Mouse (Mus musculus) splenic B cell, adult 2 months (primary cell): ENCODE results near the gene Vps35l.
A peak's percentile ranks its signal among the peaks of the same experiment; 100 is the strongest.

Source experiments
- DNase-seq: peaks from one replicate; pipeline ENCODE4 v3.0.0-alpha.2; 2011; ENCODE audit warnings: low read depth, low spot score
- H3K27me3 ChIP-seq: 2 replicates; pipeline ENCODE4 v1.6.1; 2012; ENCODE audit warnings: mild to moderate bottlenecking, low read length, moderate library complexity, mixed read lengths; ENCODE audit not compliant: control insufficient read depth, poor library complexity, insufficient read depth, severe bottlenecking
- H3K36me3 ChIP-seq: 2 replicates; pipeline ENCODE4 v1.6.1; 2012; ENCODE audit warnings: mild to moderate bottlenecking, low read length, moderate library complexity, mixed read lengths; ENCODE audit not compliant: control insufficient read depth, poor library complexity, insufficient read depth, severe bottlenecking

Vps35l gene

GRCm38 (mm10) chr7:118777598-118778394 is 37.8 kb downstream of the Vps35l start:
- Histone ChIP-seq H3K36me3 (no peaks in the 10 kb centered on the region; the same call in 1 of the 2 replicates), H3K27me3 (no peaks in the 10 kb centered on the region)
- DNase-seq = no peak

DNA sequence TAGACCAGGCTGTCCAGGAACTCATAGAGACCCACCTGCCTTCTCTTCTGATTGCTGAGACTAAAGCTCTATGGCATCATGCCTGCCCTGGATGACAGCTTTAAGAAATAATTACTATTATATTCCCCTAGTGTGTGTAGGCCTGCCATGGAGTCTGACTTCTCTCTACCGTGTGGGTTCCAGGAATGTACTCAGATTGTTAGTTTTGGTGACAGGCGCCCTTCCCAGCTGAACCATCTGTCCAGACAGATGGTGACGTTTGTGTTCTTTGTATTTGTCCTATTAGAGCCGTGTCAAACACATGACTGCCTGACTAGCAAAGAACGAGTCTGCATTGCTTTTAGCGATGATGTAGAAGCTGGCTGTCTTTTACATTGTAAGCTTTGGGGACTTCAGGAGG is 38.5 kb downstream of the Vps35l start:
- no peak for DNase-seq
- H3K27me3 ChIP-seq = no peaks in the 10 kb centered on the region
- H3K36me3 ChIP-seq = no peaks in the 10 kb centered on the region; the same call in 1 of the 2 replicates

- Histone ChIP-seq H3K36me3 (no peaks in the 10 kb centered on the region; the same call in 1 of the 2 replicates), H3K27me3 (no peaks in the 10 kb centered on the region)
- DNase-seq = no peak
These were observed 43.4 kb downstream of the Vps35l start for GRCm38 (mm10) chr7:118783305-118784001.

DNA sequence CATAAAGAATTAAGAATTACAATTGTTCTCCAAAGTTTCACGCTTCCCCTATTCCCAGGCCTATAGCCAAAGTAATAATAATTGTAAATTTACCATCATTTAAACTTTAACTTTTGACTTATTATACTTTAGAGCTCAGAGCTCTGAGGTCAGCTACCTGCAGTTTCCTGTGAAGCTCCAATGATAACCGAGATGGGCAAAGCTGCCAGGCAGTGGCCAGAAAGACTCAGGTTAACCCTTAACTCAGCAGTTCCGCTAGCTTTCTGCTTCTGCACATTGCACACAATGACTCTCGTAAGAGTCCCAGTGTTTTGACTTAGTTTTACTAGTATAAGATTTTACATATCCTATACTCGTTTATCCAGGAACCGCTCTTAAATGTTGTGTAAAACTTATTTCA is 46.1 kb downstream of the Vps35l start:
- DNase-seq = no peak
- H3K36me3 ChIP-seq = no peaks in the 10 kb centered on the region; the same call in 1 of the 2 replicates
- H3K27me3 ChIP-seq = no peaks in the 10 kb centered on the region

DNA sequence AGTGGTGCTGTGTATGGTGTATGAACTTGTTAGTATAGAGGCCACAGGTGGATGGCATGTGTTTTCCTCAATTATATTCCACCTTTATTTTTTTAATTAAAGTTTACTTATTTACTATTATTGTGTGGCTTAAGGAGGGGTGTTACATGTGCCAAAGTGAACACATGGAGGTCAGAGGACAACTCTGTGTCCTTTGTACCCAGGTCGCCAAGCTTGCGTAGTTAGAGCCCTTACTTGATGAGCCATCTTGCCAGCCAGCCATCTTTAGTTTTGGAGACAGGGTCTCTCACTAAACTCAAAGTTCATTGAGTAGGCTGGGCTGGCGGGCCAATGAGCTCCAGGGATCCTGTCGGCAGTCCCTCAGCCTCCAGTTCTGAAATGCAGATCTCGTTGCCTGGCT is 47.3 kb downstream of the Vps35l start:
- DNase-seq = no peak
- no peaks in the 10 kb centered on the region; the same call in 1 of the 2 replicates for H3K36me3 ChIP-seq
- no peaks in the 10 kb centered on the region for H3K27me3 ChIP-seq

DNA sequence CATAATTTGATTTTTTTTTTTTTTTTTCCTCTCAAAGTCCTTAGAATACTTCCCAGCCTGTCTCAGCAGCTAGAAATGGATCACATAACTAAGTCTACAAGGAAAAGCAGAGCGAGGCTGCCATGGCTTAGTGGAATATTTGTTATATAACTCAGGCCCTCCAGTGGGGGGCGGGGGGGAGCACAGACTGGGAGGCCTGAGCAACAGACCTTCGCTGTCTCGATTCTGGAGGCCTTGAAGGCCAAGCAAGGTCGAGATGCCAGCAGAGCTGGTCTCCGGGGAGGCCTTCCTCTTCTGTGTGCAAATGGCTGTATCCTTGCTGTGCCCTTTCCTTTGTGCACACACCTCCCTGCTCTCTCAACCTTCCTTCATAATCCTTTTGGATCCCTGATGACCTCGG is 48.5 kb downstream of the Vps35l start:
- Histone ChIP-seq H3K36me3 (no peaks in the 10 kb centered on the region; the same call in 1 of the 2 replicates), H3K27me3 (no peaks in the 10 kb centered on the region)
- DNase-seq = no peak

DNA sequence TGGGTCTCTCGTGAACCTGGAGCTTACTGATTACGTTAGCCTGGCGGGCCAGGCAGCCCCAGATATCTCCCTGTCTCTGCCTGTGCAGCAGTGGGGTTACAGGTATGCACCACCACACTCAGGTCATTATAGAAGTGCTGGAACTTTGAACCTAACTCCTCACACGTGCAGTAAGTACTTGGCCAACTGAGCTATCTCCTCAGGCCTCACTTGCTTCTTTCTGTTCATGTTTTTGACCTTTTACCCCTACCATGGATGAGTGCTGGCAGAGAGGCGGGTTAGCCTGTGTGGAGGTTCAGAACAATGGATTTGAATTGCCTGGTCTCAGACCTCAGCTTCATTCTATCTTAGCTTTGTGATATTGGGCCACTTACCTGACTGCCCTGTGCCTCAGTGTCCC is 50.3 kb downstream of the Vps35l start:
- DNase-seq = no peak
- H3K27me3 ChIP-seq = no peaks in the 10 kb centered on the region
- H3K36me3 ChIP-seq = no peaks in the 10 kb centered on the region; the same call in 1 of the 2 replicates

- Histone ChIP-seq H3K36me3 (no peaks in the 10 kb centered on the region), H3K27me3 (no peaks in the 10 kb centered on the region)
- no peak for DNase-seq
These were observed 53.9 kb downstream of the Vps35l start for GRCm38 (mm10) chr7:118793899-118794298.

GRCm38 (mm10) chr7:118795779-118796178 is 55.8 kb downstream of the Vps35l start:
- DNase-seq = no peak
- Histone ChIP-seq H3K36me3 (no peaks in the 10 kb centered on the region; the same call in 1 of the 2 replicates), H3K27me3 (no peaks in the 10 kb centered on the region)

- DNase-seq = no peak
- H3K27me3 ChIP-seq = no peaks in the 10 kb centered on the region
- peaks cover 1% of the 10 kb centered on the region; the same call in 1 of the 2 replicates for H3K36me3 ChIP-seq
These were observed 56.8 kb downstream of the Vps35l start for GRCm38 (mm10) chr7:118796838-118797237.

GRCm38 (mm10) chr7:118797600-118797999 is 57.6 kb downstream of the Vps35l start:
- DNase-seq = no peak
- Histone ChIP-seq H3K27me3 (no peaks in the 10 kb centered on the region), H3K36me3 (peaks cover 1% of the 10 kb centered on the region; the same call in 1 of the 2 replicates)

- Histone ChIP-seq H3K27me3 (no peaks in the 10 kb centered on the region), H3K36me3 (peaks cover 1% of the 10 kb centered on the region; the same call in 1 of the 2 replicates)
- peak; percentile 75 for DNase-seq
These were observed 58.1 kb downstream of the Vps35l start for GRCm38 (mm10) chr7:118798105-118798570.

- no peak for DNase-seq
- Histone ChIP-seq H3K27me3 (no peaks in the 10 kb centered on the region), H3K36me3 (peaks cover 4% of the 10 kb centered on the region; the same call in 1 of the 2 replicates)
These were observed 60.2 kb downstream of the Vps35l start for GRCm38 (mm10) chr7:118800112-118800734.

DNA sequence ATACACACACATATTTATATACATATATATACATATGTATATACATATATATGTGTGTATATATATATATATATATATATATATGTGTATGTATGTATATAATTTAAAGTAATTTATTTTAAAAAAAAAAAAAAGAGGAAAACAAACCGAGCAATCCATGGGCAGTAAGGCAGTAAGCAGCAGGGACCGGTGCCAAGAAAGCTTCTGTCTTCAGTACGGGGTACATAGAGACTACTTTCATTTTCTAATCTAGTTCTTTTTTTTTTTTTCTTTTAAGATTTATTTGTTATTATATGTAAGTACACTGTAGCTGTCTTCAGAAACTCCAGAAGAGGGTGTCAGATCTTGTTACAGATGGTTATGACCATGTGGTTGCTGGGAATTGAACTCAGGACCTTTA is 61.8 kb downstream of the Vps35l start:
- Histone ChIP-seq H3K27me3 (no peaks in the 10 kb centered on the region), H3K36me3 (peaks cover 4% of the 10 kb centered on the region; the same call in 1 of the 2 replicates)
- no peak for DNase-seq
